Mouse (Mus musculus) neural tube, embryonic 12.5 days (tissue): ENCODE results near the gene Sap30l. TPM values are rescaled to one million over a fixed set of nuclear protein-coding genes. Genes with fewer than 3 reads are reported as not detected.
A peak's percentile ranks its signal among the peaks of the same experiment; 100 is the strongest.

Source experiments
- ATAC-seq: fragments of 200-750 bp; cut with Nextera tagmentation; 2 replicates; pipeline ENCODE4 v1.8.0; 2017; ENCODE audit warnings: low read depth, mild to moderate bottlenecking, moderate TSS enrichment, moderate library complexity; ENCODE audit not compliant: low FRiP score
- H3K27ac ChIP-seq: fragments of 300-500 bp; sonication (generic); 2 replicates; pipeline ENCODE4 v1.5.1; 2016
- H3K27me3 ChIP-seq: fragments of 300-500 bp; sonication (generic); replicated peaks from 2 replicates; pipeline ENCODE4 v1.6.1; 2016; ENCODE audit warnings: mild to moderate bottlenecking
- H3K36me3 ChIP-seq: fragments of 300-500 bp; sonication (generic); 2 replicates; pipeline ENCODE4 v1.6.1; 2016; ENCODE audit warnings: mild to moderate bottlenecking
- H3K4me1 ChIP-seq: fragments of 300-500 bp; sonication (generic); 2 replicates; pipeline ENCODE4 v1.6.1; 2016
- H3K4me2 ChIP-seq: fragments of 300-500 bp; sonication (generic); replicated peaks from 2 replicates; pipeline ENCODE4 v1.6.1; 2016; ENCODE audit warnings: mild to moderate bottlenecking
- H3K4me3 ChIP-seq: fragments of 300-500 bp; sonication (generic); 2 replicates; pipeline ENCODE4 v1.5.1; 2016
- H3K9ac ChIP-seq: fragments of 300-500 bp; sonication (generic); 2 replicates; pipeline ENCODE4 v1.6.1; 2016; ENCODE audit warnings: mild to moderate bottlenecking
- H3K9me3 ChIP-seq: fragments of 300-500 bp; sonication (generic); 2 replicates; pipeline ENCODE4 v1.6.1; 2016; ENCODE audit warnings: mild to moderate bottlenecking
- WGBS: fragments of 180-500 bp; shearing (Covaris S2); methylation state at CpG from one replicate; pipeline ENCODE4 v1.1.7; 2016; 5-methylcytosine and 5-hydroxymethylcytosine counted together
- polyA plus RNA-seq: library from polyadenylated mRNA; unstranded; fragments of >200 nt; fragmentation: Nextera tagmentation; extraction: Ambion mirVana; gene quantifications from 2 replicates; pipeline ENCODE4 v1.2.1, GENCODE M21; 2016

The Sap30l gene
- polyA plus RNA-seq, 1 experiment from 2014 or later: 22.2 TPM

DNA sequence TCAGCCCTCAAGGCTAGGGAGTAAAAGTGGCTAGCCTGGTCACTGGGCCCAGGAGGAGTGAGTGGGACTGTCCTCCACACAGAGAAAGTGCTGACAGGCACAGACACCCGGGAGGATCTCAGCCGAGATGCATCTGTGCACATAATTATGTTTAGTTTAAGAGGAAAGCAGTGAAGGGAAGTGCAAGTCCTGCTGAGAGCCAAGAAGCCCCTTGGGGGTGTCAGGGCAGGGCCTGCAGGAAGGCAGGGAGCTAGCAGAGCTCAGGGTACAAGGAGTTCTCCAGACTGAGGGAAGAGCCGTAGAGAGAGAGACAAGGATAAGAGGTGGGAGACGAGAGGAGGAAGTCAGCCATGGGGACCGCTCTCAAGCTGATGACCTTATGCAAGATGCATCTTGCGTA lies 25.6 kb upstream of the Sap30l start:
- H3K9me3 ChIP-seq: no peaks in the 10 kb centered on the region
- H3K4me2 ChIP-seq: no peak overlapping the region
- ATAC-seq: no peak
- H3K27me3 ChIP-seq: 0 out of 2 replicates have a peak, but pooled peaks cover 7% of the 10 kb centered on the region
- H3K27ac ChIP-seq: no peak overlapping the region
- H3K9ac ChIP-seq: no peak overlapping the region
- no peaks in the 10 kb centered on the region for H3K36me3 ChIP-seq
- no peak overlapping the region for H3K4me3 ChIP-seq
- WGBS: 73% methylated on average over 6 of the region's 6 CpGs
- H3K4me1 ChIP-seq: peaks cover 40% of the 10 kb centered on the region

DNA sequence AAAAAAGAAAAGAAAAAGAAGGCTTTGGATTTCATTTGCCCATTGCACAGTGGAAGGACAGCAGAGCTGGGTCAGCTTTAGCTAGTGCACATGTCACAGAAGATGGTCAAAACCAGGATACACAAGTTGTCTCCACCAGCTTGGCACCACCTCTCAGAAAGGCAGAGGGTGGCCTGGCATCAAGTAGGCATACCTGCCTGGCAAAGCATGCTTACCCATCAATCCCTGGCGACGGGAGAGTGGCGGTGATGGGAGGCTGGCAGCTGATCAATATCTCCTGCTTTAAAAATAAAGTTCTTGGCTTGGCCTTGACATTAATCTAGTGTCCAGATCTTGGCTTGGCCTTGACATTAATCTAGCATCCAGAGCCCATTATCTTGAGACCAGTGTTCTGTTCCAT lies 24.9 kb upstream of the Sap30l start:
- Histone ChIP-seq H3K4me3 (no peak overlapping the region), H3K27me3 (0 out of 2 replicates have a peak, but pooled peaks cover 7% of the 10 kb centered on the region), H3K9me3 (no peaks in the 10 kb centered on the region), H3K27ac (no peak overlapping the region), H3K36me3 (no peaks in the 10 kb centered on the region), H3K9ac (no peak overlapping the region), H3K4me1 (peaks cover 40% of the 10 kb centered on the region), H3K4me2 (no peak overlapping the region)
- no peak for ATAC-seq
- 94% methylated on average over 3 of the region's 3 CpGs for whole genome bisulfite sequencing

DNA sequence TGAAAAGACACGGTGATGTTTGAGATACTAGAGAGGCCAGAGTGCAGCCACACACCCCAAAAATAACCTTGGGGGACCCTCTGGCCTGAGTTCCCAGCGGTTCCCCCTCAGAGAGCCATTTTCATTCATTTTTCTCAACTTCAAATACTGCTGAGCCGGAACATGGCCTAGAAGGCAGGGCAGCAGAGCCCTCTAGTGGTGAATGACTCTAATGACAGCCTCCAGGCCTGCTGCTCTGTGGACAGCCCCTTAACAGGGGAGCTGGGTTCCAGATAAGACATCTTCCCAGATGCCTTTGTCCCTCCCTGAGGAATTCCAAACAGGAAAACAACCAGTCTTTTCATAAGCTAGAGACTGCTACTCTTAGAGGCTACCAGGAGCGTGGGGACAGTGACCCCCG lies 23.1 kb upstream of the Sap30l start:
- H3K4me1 ChIP-seq: peaks cover 35% of the 10 kb centered on the region
- no peak for ATAC-seq
- 24% methylated on average over 5 of the region's 5 CpGs for WGBS
- no peaks in the 10 kb centered on the region for H3K9me3 ChIP-seq
- H3K4me3 ChIP-seq: no peak overlapping the region
- no peaks in the 10 kb centered on the region for H3K36me3 ChIP-seq
- H3K27me3 ChIP-seq: 0 out of 2 replicates have a peak, but pooled peaks cover 7% of the 10 kb centered on the region
- no peak overlapping the region for H3K4me2 ChIP-seq
- no peak overlapping the region for H3K27ac ChIP-seq
- no peak overlapping the region for H3K9ac ChIP-seq

GRCm38 (mm10) chr11:57779824-57780223 lies 21.6 kb upstream of the Sap30l start:
- no peak for ATAC-seq
- H3K36me3 ChIP-seq: no peaks in the 10 kb centered on the region
- 33% methylated on average over 14 of the region's 14 CpGs for WGBS
- H3K9ac ChIP-seq: no peak overlapping the region
- peaks cover 20% of the 10 kb centered on the region; the same call in 1 of the 2 replicates for H3K4me1 ChIP-seq
- no peaks in the 10 kb centered on the region for H3K9me3 ChIP-seq
- peaks cover 7% of the 10 kb centered on the region; the same call in 1 of the 2 replicates for H3K27me3 ChIP-seq
- H3K4me3 ChIP-seq: no peak overlapping the region
- no peak overlapping the region for H3K4me2 ChIP-seq
- H3K27ac ChIP-seq: 0 out of 2 replicates have a peak overlapping the region, but pooled peaks have one; percentile 20

GRCm38 (mm10) chr11:57786616-57787418 lies 14.6 kb upstream of the Sap30l start:
- Histone ChIP-seq H3K9me3 (no peaks in the 10 kb centered on the region), H3K36me3 (no peaks in the 10 kb centered on the region), H3K27ac (0 out of 2 replicates have a peak overlapping the region, but pooled peaks have one; percentile 10), H3K27me3 (no peaks in the 10 kb centered on the region; the same call in 1 of the 2 replicates), H3K4me2 (no peak overlapping the region), H3K9ac (0 out of 2 replicates have a peak overlapping the region, but pooled peaks have one; percentile 26), H3K4me3 (no peak overlapping the region), H3K4me1 (peaks cover 14% of the 10 kb centered on the region)
- no peak for ATAC-seq
- 40% methylated on average over 18 of the region's 18 CpGs for WGBS

GRCm38 (mm10) chr11:57787913-57788312 lies 13.5 kb upstream of the Sap30l start:
- ATAC-seq: no peak
- WGBS: 48% methylated on average over 3 of the region's 3 CpGs

GRCm38 (mm10) chr11:57790866-57791535 lies 10.4 kb upstream of the Sap30l start:
- H3K4me2 ChIP-seq: no peak overlapping the region
- H3K9ac ChIP-seq: no peak overlapping the region
- no peak for ATAC-seq
- 22% methylated on average over 21 of the region's 21 CpGs for WGBS
- no peaks in the 10 kb centered on the region for H3K9me3 ChIP-seq
- H3K4me3 ChIP-seq: no peak overlapping the region
- H3K27me3 ChIP-seq: no peaks in the 10 kb centered on the region
- H3K27ac ChIP-seq: no peak overlapping the region
- peaks cover 14% of the 10 kb centered on the region for H3K4me1 ChIP-seq
- H3K36me3 ChIP-seq: no peaks in the 10 kb centered on the region

More at GRCm38 (mm10) chr11:57787913-57788312, 13.5 kb upstream of the Sap30l start:
- Histone ChIP-seq H3K27me3 (no peaks in the 10 kb centered on the region; the same call in 1 of the 2 replicates), H3K36me3 (no peaks in the 10 kb centered on the region), H3K4me3 (no peak overlapping the region), H3K9me3 (no peaks in the 10 kb centered on the region), H3K27ac (no peak overlapping the region), H3K4me2 (no peak overlapping the region), H3K9ac (no peak overlapping the region), H3K4me1 (peaks cover 14% of the 10 kb centered on the region)

- WGBS: 49% methylated on average over 6 of the region's 6 CpGs
- Histone ChIP-seq H3K4me3 (no peak overlapping the region), H3K4me1 (peaks cover 2% of the 10 kb centered on the region; the same call in 1 of the 2 replicates), H3K4me2 (no peak overlapping the region), H3K27ac (no peak overlapping the region), H3K27me3 (no peaks in the 10 kb centered on the region), H3K9ac (no peak overlapping the region), H3K36me3 (no peaks in the 10 kb centered on the region), H3K9me3 (no peaks in the 10 kb centered on the region)
- ATAC-seq: no peak
Measured at GRCm38 (mm10) chr11:57795086-57795485, 6.4 kb upstream of the Sap30l start.

DNA sequence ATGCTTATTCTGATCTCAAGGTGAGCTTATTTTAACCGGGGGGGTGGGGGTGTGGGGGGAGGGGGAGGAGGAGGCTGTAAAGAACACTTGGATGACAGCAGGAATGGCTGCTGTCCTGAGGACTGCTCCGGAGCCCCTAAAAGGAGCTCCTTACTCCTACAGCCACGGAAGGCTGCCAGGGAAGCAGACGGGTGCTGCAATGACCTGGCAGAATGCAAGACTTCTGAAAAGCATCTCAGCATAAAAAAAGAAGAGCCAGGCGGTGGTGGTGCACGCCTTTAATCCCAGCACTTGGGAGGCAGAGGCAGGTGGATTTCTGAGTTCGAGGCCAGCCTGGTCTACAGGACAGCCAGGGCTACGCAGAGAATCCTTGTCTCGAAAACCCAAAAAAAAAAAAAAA lies 3.6 kb upstream of the Sap30l start:
- Histone ChIP-seq H3K4me2 (no peak overlapping the region), H3K9me3 (no peaks in the 10 kb centered on the region), H3K4me3 (no peak overlapping the region), H3K4me1 (peaks cover 15% of the 10 kb centered on the region), H3K36me3 (no peaks in the 10 kb centered on the region), H3K9ac (no peak overlapping the region), H3K27ac (no peak overlapping the region), H3K27me3 (no peaks in the 10 kb centered on the region)
- 79% methylated on average over 9 of the region's 9 CpGs for WGBS
- ATAC-seq: no peak

GRCm38 (mm10) chr11:57799456-57799855 lies 2.0 kb upstream of the Sap30l start:
- 86% methylated on average over 10 of the region's 10 CpGs for WGBS
- no peaks in the 10 kb centered on the region for H3K36me3 ChIP-seq
- no peaks in the 10 kb centered on the region for H3K27me3 ChIP-seq
- H3K9ac ChIP-seq: no peak overlapping the region
- no peak overlapping the region for H3K4me3 ChIP-seq
- H3K4me1 ChIP-seq: peaks cover 23% of the 10 kb centered on the region
- H3K27ac ChIP-seq: no peak overlapping the region
- no peak for ATAC-seq
- H3K9me3 ChIP-seq: no peaks in the 10 kb centered on the region
- no peak overlapping the region for H3K4me2 ChIP-seq

DNA sequence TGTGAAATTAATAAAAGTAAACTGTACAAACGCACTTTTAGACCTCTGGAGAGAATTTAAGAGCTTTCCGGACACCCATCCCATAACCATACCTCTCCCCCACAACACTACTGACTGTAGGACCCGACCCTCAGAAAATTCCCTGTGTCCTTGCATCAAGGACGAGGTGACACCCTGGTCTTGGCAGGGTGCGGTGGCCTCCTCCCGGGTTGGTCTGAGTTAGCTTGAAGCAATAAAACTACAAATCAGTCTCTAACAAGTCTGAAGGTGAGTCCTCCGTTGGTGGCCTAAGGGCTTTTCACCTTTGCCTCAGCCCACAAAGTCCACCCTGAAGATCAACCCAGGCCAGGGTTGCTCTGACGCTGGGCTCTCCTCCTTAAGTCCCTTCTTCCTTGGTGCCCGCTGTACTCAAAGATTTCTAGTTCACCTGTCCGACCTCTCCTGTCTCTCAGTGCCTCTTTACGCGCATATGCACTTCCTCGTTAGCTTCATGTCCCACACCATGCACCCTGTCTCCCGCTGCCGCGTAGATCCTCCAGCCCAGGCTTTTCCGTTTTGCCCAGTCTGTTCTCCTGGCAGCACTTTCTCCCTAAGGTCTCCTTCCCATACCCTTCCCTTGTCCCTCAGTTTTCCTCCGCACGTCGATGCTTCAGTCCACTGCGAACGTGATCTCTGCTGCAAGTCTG lies 1.0 kb upstream of the Sap30l start:
- ATAC-seq: no peak
- H3K4me3 ChIP-seq: peak overlapping the region; percentile 87
- H3K4me1 ChIP-seq: peaks cover 23% of the 10 kb centered on the region
- H3K9me3 ChIP-seq: no peaks in the 10 kb centered on the region
- 15% methylated on average over 22 of the region's 22 CpGs for WGBS
- H3K4me2 ChIP-seq: peak overlapping the region; percentile 98
- H3K36me3 ChIP-seq: no peaks in the 10 kb centered on the region
- H3K27me3 ChIP-seq: no peaks in the 10 kb centered on the region
- H3K9ac ChIP-seq: peak overlapping the region; percentile 93
- 0 out of 2 replicates have a peak overlapping the region, but pooled peaks have one; percentile 62 for H3K27ac ChIP-seq
